Mouse (Mus musculus) C2C12 (cell line): ENCODE measurements around the gene Msi2.
A peak's percentile ranks its signal among the peaks of the same experiment; 100 is the strongest.

Experiments used
- CEBPB ChIP-seq: IDR thresholded peaks from one replicate; pipeline ENCODE4 v1.6.1; 2011; ENCODE audit warnings: low read depth, mild to moderate bottlenecking, control low read depth, moderate library complexity
- CTCF ChIP-seq: IDR thresholded peaks from one replicate; pipeline ENCODE4 v1.5.1; 2011; ENCODE audit not compliant: control insufficient read depth, insufficient read depth, insufficient read length
- FOSL1 ChIP-seq: IDR thresholded peaks from one replicate; pipeline ENCODE4 v1.8.0; 2011; ENCODE audit warnings: mild to moderate bottlenecking, low read length; ENCODE audit not compliant: poor library complexity, insufficient read depth, severe bottlenecking
- MAX ChIP-seq: IDR thresholded peaks from one replicate; pipeline ENCODE4 v1.6.1; 2011; ENCODE audit warnings: mild to moderate bottlenecking, control low read depth
- MYOD1 ChIP-seq: IDR thresholded peaks from one replicate; pipeline ENCODE4 v1.6.1; 2011; ENCODE audit warnings: low read depth; ENCODE audit not compliant: control insufficient read depth, insufficient read length
- MYOG ChIP-seq: IDR thresholded peaks from one replicate; pipeline ENCODE4 v1.6.1; 2011; ENCODE audit not compliant: control insufficient read depth, insufficient read length; ENCODE audit errors: extremely low read depth
- USF1 ChIP-seq: IDR thresholded peaks from one replicate; pipeline ENCODE4 v1.6.1; 2011; ENCODE audit warnings: low read depth, mild to moderate bottlenecking, control low read depth, moderate library complexity

- TF ChIP-seq CTCF (no peak), CEBPB (no peak), USF1 (no peak), FOSL1 (no peak), MYOG (no peak), MAX (no peak), MYOD1 (peak; percentile 95)
Measured at GRCm38 (mm10) chr11:88605098-88605525, 113.2 kb downstream of the Msi2 start.
